Mouse (Mus musculus) layer of hippocampus, adult 8-10 months (tissue): ENCODE data around the gene Msh4. TPM values are rescaled to one million over a fixed set of nuclear protein-coding genes. Genes with fewer than 3 reads are reported as not detected.
A peak's percentile ranks its signal among the peaks of the same experiment; 100 is the strongest.

Experiments
- DNase-seq, 2 experiments: peaks; one replicate each; pipeline ENCODE4 v3.0.0; 2022; ENCODE audit warnings: low spot score in 2 of 2
- total RNA-seq, 4 experiments: library from RNA; stranded (reverse); gene quantifications; 2 replicates each; pipeline ENCODE4 v1.2.4; 2022

The Msh4 gene
- under 1 TPM in 3 of 4 experiments, not detected in 1; 0.25 to 0.43 (median 0.40) TPM for total RNA-seq

GRCm38 (mm10) chr3:153906136-153906871 is at the start of gene Msh4:
Gene Msh4 (minus strand): TSS chr3:153906138.
- DNase-seq = no peak

- DNase-seq = no peak
Measured at GRCm38 (mm10) chr3:153948176-153948575, 42.2 kb upstream of the Msh4 start.

DNA sequence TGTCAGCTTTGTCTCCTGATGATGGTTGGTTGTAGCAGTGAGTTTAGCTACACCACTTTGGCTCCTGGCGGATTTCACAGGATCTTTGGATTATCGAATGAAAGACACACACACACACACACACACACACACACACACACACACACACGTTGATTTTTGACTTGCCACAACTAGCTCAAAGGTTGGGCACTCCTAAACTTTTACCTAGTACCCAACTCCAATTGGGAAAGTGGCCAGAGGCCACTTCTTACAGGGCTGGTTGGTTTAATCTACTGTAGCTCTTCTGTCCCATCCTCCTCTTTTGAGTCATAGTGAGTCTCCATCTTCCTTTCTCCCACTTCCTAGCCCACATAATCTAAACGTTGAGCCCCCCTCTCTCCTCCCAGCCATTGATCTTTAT is 41.3 kb upstream of the Msh4 start:
- DNase-seq = no peak

DNA sequence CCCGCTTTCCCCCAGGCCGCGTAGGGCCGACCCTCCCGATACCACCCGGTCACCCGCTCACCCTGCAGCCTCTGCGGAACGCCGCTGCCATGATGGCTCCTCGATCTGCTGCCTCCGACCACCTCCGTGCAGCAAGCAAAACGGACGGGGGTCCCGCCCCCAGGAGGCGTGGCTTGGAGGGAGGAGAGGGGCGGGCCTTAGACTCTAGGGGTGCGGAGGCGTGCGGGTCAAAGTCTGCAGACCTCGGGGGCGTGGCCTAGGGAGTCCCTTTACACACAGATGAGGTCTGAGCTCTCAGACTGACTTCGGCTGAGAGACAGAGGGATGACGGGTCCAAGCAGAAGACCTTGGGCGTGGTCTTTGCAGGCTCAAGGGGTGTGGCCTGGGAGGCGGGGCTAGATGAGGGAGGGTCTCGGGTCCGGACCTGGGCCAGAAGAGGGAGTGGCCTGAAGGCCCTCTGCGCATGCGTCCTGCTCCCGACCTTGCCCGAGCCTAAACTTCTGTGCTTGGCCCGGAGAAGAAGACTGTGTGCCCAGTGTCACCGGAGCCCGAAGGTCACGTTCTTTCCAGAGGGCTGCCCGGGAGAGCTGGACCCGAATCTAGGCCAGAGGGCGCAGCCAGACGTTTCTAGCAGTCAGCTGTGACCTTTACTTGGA is 38.5 kb upstream of the Msh4 start, which contains the start of gene Acadm:
Gene Acadm (minus strand): TSS at position 298 of the 656 bp plus-strand sequence.
- DNase-seq = peak; percentile 93 to 94

DNA sequence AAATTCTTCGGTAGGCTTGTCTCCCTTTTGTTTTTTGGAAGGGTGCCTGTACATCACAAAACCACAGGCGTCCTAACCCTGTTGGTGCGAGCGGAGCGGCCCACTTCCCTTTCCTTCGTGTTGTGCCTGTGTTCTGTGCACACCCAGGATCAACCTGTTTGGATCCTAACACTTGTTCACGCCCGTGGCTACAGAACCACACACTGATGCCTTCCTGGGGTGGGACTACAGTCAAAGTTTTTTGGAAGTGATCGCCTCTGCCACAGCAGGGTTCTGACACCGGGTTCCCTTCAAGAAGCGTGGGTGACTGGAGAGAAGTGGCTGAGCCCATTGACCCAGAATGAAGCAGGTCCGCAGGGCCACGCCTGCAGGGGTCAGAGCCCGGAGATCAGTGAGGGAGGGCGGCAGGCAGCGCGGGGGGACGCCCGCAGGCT is 38.0 kb upstream of the Msh4 start:
- DNase-seq = no peak

GRCm38 (mm10) chr3:153943003-153943640 is 37.2 kb upstream of the Msh4 start:
- no peak for DNase-seq

DNA sequence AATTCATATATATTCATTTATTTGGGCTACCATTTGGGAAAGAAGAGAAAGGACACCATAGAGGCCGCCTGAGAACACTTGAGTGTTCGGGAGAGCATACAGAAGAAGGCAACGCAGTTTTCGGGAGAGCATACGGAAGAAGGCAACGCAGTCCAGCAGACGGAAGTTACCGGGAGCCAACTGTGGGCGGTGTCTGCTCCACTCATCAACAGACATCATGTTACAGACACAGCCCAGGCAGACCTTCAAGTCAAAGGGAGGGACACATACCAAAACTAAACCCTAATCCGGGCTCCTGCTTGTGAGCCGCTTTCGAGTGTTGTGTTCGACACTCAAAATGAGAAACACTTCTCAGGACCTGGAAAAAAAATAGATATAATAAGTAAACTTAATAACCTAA is 35.7 kb upstream of the Msh4 start:
- DNase-seq = no peak

DNA sequence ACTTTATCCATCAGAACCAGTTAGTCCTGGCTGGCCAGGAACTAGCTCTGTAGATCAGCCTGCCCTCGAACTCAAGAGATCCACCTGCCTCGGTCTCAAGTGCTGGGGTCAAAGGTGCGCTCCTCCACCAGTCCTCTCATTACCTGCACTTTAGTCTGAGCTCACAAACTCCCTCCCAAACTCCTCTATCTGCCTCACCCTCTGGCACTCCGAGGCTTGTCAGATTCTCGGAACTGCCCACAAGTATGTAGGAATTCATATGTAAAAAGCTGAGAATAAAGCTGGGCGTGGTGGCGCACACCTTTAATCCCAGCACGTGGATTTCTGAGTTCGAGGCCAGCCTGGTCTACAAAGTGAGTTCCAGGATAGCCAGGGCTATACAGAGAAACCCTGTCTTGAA is 34.5 kb upstream of the Msh4 start:
- no peak for DNase-seq

GRCm38 (mm10) chr3:153940021-153940420 is 34.1 kb upstream of the Msh4 start:
- no peak for DNase-seq

DNA sequence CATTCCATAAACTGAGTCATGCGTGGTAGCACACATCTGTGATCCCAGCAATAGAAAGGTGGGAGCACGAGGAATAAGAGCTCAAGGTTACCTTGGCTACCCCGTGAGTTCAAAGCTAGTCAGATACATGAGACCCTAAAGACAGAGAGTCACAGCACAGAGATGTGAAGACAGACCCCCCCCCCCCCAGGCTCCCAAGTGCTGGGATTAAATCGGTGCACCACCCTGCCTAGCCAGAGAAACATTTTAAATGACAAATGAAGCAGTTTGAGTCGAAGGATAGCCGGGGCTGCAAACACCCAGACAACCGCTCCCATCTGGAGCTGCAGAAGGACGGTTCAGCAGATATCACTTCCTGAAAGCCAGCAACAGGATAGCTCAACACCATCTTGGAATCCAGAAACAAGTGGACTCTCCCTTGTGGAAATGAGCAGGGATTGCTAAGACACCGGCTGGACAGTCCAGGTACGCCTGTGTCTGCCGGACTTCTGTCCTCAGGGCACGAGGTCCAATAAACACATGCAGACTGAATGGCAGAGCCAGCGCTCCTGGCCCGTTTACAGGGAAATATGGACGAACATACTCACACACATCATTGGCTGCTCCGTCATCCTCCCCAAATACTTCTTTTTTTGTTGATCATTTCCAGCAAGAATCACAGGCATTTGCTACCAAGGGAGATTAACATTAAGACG is 31.3 kb upstream of the Msh4 start:
- DNase-seq = no peak

DNA sequence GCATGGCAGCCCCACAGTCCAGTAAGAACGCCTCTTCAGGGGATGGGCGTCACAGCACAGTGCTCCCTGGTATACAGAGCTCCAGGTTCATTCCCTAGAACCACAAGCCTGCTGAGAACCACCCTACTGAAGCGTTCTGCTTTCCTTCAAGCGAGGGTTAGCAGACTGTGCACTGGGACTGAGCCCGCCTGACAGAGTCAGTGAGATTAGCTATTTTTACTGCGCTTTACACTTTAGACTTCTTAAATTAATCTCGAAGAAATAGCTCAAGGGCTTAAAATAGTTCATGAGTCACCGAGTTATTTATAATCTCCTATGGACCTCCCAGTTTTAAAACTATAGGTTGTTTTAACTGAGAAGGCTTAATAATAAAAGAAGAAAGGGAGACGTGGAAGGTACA is 29.9 kb upstream of the Msh4 start:
- DNase-seq = no peak

DNA sequence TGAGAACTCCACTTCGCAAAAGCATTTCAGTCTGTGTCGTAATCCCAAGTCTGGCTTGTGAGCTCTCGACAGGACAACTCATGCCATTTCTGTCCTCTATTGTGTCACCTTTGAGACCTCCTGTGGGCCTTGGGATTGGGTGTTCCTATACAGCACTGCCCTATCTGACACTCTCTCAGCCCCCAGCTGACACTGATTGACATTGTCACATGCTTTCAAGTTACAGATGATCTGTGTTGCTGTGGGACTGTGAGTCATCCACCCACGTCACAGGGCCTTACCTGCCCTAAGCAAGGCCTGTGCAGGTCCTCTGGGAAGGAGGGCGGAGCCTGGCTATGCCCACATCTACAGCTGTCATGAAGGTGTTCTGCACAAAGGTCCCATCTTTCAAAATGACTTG is 26.5 kb upstream of the Msh4 start:
- DNase-seq = no peak

DNA sequence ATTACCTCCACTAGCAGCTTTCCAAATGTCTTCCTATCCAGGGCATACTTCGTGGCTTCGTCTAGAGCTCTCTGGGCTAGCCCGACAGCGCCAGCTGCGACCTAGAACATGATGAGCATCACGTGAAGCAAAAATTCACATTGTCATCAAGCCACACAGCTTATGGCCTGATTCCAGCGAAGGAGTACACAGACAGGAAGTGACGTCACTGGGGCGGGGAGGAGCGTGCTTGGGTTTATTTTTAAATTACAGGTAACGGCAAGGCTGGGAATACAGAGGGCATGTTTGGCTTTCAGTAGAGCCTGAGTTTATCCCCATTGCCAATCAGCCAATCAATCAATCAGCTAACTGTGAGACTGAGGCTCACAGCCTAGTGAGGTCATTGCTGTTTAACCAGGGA is 23.6 kb upstream of the Msh4 start:
- no peak for DNase-seq

DNA sequence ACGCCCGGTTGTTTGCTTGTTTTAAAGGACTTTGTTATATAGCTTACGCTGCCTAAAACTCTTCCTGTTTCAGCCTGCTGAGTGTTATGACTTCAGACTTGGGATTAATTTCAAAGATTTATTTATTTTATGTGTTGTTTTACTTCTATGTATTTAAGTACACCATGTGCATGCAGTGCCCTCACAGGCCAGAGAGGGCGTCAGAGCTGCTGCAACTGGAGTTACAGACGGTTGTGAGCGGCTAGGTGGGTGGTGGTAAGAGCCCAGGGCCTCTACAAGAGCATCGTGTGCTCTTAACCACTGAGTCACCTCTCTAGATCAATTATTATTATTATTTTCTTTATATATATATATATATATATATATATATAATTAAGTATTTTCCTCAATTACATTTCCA is 20.4 kb upstream of the Msh4 start:
- DNase-seq = no peak

GRCm38 (mm10) chr3:153921147-153921910 is 15.4 kb upstream of the Msh4 start:
- DNase-seq = no peak

GRCm38 (mm10) chr3:153917200-153917599 is 11.3 kb upstream of the Msh4 start:
- DNase-seq = no peak

GRCm38 (mm10) chr3:153913510-153914243 is 7.7 kb upstream of the Msh4 start:
- no peak for DNase-seq

GRCm38 (mm10) chr3:153912546-153913509 is 6.9 kb upstream of the Msh4 start, which contains the start of gene Rabggtb:
Gene Rabggtb (minus strand): TSS chr3:153913009.
- peak; percentile 90 to 94 for DNase-seq

DNA sequence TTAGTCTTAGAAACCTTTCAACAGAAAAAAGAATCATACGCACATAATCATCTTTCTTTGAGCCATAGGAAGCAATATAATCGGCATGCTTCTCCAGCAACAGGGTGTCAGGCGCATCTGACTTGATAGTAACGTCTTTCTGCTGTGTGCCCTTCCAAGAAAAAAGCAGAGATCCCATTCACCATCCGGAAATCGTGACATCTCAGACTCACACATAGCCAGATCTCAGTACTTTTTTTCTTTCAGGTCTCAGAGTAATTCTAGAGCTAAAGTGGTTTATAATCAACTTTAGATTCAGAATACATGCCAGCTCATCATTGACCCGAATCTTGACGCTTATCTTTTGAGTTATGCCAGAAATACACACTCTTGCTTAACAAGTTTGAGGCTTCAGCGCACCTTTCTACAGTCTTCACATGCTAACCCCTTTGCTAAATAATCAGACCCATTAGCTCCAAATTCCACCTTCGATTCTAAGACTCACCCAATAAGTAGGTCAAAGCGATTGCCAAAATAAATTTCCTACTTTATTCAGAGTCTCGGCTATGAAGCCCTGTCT is 6.0 kb upstream of the Msh4 start:
- DNase-seq = no peak
